Mouse (Mus musculus) right cerebral cortex, adult 18-20 months (tissue): ENCODE measurements at regions not wholly inside any gene's neighbourhood (a gene's known extent, or its start where the extent isn't known, plus 50 kb on each side); places are given as distances from the start of the nearest gene placed in this dataset.

Experiments used
- DNase-seq: peaks from one replicate; pipeline ENCODE4 v3.0.0; 2022; ENCODE audit warnings: mixed read lengths

DNA sequence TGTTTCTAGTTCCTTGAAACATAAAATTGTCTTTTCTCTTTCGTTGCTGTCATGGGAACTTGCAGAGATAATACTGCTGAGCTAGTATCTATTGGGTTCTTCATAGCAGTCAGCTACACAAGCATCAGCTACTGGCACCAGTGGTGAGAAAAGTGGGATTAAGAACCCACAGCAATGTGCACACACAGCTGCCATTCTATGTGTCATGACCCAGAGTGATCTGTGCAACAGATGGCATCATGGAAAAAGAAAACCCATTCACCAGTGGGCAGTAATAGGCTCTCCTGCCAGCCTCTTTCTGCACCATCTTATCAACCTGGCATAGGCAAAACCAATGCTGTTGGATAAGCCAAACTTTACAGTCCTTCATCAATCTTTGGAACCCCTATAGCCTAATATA, 428.1 kb downstream of the Trib2 start:
- no peak for DNase-seq

DNA sequence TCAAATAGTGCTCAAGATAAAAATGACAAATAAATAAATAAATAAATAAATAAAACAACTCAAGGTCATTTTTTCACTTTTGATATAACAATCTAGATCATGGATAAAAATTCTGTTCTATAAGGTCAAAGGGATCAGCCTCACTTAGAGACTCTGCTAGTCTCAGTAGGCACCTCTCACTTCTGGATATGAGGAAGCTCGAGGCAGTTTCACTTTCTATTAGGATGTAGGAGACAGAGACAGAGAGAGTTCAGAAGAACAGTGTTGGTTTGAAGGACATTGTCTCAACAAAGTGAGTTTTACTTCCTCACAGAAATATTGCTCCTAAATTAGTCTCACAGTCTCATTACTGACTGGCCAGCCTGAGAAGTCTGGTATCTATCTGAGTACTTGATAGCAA, 458.9 kb downstream of the Trib2 start:
- no peak for DNase-seq

DNA sequence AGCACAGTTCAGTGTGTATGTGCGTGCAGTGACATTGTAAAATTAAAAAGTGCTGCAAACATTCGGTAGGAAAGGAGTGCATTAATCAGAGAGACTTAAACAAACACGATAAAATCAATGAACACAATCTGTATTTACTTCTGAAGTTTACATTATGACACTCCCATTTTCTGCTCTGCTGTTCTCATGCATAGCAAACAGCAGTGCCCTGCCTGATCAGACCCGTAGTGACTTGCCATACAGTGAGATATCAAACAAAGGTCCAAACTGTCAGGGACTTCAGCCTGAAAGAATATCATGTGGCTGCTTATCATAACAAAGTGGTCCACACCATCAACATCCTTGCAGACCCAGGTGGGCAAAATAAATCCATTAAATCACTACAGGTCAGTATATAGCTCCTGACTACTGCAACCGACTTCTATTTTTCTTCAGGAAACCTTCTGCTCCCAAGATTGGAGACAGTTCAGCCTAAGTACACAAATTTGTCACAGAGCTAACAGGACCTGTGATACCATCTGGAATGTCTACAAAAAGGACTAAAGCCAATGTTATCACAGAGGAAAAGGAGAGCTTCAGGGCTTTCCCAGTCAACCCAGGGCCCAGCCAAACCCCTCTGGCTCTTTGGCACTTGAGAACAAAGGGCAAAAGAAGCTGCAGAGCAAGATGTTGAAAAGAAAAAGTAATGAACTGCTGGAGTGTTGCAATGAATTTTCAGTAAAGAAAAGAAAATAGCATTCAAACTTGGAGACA, 495.8 kb downstream of the Trib2 start:
- DNase-seq: no peak

DNA sequence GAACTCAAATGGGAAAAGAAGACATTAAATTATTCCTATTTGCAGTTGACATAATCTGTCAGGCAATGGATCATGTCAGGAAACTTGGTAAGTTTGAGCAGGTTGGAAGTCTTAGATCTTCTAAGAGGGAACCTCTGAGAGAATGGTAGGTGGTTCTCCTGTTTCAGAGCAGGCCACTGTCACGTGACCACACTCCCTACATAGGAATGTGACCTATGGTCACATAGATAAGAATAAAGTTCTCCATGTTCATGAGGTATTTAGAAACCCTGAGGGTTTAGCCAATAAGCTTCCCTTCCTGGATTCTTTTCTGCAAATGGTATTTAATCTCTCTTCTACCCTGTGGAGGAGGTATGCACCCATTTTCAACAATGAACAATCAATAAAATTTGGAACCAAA, 497.1 kb downstream of the Trib2 start:
- no peak for DNase-seq

DNA sequence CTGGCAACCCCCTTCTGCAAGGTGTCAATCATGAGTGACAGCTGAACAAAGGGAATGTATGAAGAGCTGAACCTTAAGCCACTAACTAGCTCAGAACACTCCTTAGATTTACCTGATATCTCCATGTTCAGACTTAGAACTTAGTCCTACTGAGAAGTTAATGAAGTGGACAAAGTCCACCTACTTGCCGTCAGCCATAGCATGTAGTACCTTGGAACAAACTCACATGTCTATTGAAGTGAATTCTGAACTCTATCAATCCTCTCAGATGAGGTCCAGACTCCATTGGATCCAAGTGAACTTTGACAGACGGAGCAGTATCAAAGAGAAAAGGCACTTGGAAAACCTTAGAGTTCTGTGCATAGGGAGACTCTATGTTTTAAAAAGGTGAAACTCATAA, 521.8 kb downstream of the Trib2 start:
- DNase-seq: no peak

DNA sequence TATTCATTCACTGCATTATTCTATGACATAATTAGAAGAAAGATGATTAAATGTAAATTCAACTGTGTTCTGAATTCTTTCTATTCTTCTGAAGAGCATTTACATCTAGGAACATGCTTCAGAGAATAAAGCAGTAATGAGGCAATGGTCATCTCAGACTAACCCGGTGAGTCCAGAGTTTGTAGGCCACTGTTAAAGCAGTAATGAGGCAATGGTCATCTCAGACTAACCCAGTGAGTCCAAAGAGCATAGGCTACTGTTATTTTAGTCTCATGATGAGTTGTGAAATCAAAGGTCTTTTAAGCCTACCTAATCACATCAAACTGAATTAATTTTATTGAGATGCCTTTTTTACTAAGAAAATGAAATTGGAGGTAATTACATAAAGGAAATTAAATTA, 554.6 kb downstream of the Trib2 start:
- no peak for DNase-seq

DNA sequence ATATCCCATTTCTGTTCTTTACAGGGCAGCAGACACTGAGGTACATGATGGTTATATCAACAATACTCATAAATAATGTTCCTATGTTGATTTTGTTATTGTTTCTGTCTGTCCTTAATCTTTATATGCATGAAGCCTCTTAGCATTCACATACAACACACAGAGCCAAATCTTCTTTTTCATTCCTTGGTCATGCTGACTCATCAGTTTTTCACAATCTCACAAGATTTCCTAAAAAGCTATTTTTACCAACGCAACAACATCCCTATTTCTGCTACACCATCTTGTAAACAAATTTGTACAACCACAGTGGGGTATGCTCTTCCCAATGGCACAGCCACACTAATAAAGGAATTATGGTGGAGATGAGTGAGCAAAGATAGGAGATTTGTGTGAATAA, 555.1 kb downstream of the Trib2 start:
- no peak for DNase-seq

DNA sequence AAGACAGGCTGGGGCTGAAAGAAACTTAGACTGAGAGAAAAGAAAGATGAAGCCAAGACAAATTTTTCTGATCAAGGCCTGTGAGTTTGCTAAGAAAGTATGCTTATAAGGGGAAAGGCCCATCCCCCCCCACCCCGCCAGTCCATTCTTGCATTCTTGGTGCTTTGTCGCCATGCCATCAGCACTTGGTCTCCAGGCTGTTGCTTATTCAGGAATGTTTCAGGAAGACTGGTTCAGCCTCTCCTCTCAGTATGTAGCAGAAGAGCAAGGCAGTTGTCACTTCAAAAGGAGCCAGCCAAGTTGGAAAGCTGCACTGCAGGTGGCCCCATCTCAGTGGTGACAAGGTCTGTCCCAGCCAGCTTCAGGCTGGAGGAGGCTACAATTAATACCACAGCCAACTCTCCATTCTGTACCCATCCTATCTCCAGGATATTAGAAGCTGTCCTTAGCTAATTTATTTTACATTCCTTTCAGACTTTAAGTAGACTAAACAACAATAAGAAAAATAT, 555.8 kb downstream of the Trib2 start:
- DNase-seq: no peak

DNA sequence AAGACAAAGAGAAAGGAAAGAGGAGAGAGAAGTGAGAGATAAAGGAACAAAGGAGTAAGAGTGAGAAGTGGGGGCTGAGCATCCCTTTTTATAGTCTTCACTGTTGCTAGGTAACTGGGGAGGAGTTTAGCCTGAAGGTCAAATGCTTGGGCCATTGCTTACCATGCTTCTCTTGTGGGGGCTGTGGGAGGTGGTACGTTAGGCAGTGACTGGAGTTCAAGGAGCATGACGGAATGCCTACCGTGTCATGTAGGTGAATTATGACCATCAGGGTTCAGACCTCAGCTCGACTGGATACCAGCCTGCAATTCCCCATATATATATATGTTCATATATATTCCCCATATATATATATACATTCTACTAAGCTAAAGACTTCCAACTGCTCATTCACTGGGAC, 571.8 kb downstream of the Trib2 start:
- DNase-seq: no peak

DNA sequence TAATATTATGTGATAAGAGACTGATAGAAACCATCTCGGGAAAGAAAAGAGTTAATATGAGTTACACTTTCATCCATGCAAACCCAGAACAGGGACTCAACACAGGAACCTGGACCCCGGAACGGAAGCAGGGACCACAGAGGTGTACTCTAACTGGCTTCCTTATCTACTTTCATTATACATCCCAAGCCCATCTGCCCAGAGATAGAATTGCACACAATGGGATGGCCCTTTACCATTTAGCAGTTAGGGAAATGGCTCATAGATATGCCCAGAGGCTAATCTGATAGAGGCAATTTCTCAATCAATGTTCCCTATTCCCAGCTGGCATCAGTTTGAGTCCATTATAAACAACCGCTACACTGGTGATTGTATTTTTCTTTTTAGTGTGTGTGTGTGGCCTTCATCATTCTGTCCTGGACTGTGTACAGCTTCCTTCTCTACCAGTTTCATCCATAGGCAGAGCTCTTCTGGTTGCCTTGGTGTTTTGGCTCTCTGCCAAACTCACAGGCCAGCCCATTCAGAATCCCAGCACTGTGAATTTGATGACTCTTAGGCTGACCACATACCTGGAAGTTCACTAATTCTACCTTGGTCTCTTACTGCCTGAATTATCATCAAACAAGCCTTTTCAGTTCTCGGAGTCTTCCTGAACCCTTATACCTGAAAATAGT, 594.1 kb downstream of the Trib2 start:
- DNase-seq: no peak

DNA sequence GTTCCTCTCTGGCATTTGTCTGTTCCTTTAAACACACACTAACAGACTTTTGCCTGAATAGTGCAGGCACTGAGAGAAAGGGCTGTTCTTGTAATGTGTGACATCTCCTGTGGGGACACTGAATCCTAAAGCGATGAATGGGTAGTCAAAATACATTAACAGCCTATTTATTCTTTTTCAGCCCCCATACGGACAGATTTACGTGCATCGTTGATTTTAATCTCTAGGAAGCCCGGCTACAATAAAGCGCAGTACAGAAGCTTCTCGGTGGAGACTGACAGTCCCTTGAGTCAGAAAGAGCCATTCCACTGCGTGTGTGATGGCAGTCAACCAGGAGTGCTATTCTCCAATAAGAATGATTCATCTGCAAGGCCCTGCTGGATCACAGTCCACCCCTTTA, 598.2 kb downstream of the Trib2 start:
- no peak for DNase-seq

DNA sequence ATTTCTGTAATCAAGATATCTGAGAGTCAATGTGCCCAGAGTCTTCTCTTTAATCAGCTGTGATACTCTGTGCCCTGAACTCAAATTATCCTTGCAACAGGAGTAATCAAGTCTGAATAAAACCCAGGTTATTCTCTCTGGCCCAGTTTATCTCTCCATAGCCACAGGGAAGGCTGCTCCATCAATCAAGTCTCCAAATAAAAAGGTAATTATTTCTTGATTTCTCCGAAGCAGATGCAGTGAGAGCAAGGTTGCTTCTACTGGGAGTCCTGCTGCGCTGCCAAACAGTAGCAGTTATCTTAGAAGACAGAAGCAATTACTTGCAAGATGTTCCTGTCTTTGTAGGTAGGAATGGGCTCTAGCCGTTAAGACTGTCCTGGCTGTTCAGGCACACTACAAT, 600.5 kb downstream of the Trib2 start:
- no peak for DNase-seq

DNA sequence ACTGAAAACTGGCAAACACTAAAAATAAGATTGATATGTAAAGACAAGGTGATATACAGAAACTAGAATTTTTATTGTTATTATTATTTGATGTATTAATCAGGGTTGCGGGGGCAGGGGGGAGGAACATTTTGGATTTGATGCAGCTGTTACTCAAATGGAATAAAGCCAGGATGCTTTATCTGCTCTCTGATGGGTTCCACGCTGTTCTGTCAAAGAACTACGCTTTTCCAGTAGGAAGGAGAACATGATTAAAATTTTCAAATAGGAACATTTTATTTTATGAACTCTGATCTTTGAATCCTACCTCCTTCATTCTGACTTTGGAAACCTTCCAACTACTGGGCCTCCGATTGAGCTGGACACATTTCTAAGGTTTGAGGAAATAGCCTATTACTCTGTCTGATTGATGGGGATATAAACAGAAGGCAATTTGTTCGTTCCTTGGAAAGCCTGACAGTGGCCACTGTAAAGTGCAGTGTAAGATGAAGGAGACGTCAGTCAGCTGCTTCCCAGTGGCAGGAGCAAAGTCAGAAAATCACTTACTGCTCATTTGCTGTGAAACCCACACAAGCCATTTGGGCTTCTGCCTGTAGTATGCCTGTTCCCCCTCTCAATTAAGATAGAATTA, 642.2 kb downstream of the Trib2 start:
- DNase-seq: no peak

DNA sequence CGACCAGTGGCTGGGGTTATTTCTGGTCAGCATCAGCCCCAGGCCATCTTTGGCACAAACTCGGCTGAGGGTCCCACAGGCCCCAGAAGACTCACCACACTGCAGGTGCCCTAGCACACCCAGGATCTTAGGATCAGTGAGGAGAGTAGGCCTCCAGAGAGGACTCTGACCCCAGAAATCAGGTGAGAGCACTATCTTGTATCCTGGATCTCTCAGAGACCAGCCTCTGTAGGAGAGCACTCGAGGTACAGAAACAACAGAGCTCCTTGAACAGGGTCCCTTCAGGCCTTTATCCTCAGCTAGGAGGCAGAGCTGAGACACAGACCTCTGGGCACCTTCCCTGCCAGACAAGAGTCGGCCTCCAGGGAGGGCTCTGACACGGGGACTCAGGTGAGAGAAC, 654.1 kb downstream of the Trib2 start:
- DNase-seq: no peak

DNA sequence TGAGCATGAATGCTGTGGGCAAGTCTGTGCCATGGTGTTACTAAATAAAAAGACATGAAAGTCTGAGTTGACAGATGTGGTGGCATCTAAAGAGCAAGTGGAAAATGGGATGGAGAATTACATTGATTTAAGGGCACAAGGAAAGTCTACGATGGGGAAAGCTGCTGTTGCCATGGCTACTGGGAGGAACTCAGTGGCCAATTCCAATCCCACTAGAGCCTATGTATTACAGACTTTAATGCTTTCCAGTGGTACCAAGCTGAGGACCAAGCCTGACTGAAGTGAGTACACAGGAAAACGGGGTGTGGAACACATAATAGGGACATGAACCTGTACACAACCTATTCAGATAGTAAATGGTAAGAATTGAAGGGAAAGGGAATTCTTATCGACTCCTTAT, 654.9 kb downstream of the Trib2 start:
- no peak for DNase-seq

DNA sequence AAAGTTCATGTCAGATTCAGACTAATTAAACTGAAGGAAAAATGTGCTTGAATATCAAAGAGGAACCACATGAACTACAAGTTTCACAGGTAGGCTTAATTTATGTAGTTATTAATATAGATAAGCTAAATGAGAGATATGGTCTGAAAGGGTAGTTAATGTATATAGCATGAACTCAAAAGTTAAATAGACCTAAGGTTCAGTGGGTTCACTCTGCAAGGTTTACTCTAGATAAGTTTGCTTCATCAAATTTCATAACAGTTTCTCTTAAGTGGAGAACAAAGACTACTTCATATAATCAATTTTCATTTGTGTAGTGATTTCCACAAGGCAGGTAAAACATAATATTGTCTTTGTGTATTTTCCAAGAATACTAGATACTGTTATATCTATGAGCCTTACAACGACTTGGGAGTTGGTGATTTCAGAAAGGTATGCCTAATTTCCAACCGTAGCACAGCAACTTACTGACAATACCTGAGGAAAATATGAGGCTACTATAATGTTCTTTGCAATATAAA, 656.2 kb downstream of the Trib2 start:
- no peak for DNase-seq

DNA sequence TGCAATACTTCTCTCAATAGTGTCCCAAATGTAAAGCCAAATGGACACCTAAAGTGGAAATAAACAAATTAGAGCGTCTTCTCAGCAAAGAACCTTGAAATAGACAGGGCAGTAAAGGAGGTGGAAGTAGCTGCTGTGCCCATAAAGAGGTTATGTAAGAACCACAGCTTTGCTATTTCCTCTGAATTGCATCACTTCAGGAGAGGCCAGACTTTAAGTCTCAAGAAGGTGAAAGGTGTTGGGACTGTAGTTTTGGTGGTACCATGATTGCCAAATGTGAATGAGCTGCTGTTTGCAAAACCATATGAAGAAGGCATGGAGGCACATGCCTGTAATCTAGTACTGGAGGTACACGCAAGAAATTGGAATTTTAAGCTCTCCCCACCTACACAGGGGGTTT, 670.3 kb downstream of the Trib2 start:
- no peak for DNase-seq

DNA sequence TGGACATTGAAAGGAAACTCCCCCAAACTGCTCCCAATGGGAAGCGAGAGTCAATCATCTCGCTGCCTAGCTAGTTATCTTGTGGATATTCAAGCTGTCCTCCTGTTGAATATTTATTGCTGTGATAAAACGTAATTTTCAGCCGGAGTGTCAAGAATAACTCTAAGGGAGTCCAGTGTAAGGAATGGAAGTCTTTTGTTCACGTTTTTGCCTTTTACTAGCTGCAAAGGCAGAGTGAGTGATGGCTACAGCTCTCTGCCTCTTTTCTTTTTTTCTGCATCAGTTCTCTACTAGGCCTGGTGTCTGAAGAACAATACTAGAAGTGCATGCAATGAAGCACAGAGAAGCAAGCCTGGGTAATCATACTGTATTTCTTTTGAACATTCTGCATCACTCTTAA, 679.7 kb downstream of the Trib2 start:
- no peak for DNase-seq

DNA sequence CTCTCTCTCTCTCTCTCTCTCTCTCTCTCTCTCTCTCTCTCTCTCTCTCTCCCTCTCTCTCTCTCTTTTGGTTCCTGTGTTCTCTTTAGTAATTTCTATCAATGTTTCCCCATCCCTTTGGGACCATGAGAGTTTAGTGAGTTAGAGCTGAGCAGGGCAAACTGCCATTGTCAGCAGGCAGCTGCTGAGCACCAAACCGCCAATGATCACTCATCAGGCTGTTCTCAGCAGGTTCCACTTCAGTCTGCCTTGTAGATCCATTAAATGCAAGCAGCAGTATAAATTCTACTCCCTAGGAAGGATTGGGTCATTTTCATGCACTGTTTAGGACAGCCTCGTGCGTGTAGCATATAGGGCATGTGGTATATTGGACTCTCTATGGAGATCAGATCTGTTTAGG, 692.5 kb downstream of the Trib2 start:
- no peak for DNase-seq

DNA sequence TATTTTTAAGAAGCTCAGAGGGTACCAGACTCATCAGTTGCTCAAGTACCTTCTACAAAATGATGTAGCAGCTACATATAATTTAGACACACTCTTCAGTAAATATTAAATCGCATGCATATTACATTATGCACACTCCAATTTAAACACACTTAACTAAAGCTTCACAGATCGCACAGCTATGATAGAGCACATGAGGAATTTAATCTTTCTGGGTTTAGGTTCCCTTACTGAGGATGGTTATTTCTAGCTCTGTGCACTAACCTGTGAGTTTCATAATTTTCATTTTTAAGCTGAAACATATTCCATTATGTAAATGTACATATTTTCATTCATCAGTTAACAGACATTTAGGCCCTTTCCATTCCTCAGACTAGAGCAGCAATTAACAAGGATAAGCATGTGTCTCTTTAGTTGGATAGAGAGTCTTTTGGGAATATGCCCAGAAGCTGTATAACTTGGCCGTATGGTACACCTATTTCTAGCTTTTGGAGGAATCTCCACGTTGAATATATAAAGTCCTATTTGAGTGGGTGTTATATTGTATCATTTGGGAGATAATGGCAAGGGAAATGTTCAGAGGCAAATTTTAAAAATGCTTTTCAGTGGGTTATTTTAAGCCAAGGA, 694.0 kb downstream of the Trib2 start:
- DNase-seq: no peak

DNA sequence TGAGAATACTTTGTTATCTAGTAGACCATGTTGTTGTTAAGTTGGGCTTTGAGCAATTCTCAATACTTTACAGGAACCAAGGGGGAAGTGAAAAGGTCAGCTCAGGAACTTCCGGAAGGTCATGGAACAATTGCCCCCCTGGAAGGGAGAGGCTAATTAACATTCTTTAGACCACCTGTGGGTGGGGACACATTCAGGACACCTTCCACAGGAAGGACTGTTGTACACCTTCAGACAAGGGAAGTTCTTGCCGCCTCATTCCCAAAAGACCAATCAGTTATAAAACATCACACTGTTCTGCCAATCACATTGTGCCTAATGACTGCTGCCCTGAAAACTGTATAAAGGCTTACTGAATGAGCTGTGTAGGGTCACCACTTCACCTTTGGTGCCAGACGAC, 701.2 kb downstream of the Trib2 start:
- DNase-seq: no peak

DNA sequence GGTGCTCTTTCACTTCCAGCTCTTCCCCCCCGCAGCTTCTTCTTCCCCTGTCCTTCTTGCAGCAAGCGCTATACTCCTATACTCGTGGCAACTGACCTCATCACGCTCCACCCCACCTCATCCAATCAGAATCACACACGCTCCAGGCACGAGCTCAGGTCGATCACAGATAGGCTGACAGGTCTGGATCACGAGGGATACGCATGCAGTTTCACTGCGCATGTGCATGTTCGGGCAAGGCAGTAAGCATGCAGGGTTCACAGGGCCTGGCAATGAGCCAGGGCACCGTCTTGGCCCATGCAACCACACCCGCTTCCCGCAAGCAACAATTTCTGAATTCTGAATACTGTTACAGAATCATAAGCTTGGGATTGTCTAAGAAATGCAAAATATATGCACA, 701.9 kb downstream of the Trib2 start:
- DNase-seq: peak; percentile 2

DNA sequence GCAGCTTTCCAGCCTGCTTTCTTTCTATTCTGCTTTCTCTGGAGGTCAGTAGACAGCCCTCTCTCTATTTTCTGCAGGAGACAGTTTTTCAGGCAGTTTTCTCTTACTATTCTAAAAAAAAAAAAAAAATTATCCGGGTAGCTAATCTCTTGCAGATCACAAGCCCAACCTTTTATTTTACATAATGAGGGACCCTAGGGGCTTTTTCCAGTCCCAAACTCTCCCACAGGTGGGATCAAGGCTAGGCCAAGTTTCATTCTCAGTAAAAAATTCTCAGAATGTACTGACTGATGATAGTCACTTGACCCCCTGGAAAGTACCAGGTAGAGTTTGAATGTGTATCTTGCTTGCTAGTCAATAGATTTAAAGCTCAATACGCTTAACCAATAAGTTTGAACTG, 705.7 kb downstream of the Trib2 start:
- DNase-seq: no peak

DNA sequence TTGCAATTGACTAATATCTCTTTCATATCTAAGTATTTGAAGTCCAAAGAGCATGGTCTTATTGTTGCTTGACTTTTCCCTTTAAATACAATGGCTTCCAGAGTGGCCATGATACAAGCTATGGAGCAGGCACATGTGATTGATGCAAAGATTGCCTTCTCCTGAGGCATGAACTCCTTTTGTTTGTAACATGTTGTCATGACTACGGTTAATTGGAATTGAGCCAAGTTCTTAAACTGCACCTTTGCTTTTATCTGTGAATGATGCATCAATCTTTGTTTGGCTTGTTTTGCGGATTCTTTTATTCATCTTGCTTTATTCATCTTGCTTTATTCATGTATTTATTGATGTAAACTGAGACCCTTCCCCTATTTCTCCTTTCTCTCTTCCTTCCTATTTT, 711.8 kb downstream of the Trib2 start:
- DNase-seq: no peak
